Mouse (Mus musculus): ENCODE measurements around the gene Nup93.

Gene Nup93

DNA sequence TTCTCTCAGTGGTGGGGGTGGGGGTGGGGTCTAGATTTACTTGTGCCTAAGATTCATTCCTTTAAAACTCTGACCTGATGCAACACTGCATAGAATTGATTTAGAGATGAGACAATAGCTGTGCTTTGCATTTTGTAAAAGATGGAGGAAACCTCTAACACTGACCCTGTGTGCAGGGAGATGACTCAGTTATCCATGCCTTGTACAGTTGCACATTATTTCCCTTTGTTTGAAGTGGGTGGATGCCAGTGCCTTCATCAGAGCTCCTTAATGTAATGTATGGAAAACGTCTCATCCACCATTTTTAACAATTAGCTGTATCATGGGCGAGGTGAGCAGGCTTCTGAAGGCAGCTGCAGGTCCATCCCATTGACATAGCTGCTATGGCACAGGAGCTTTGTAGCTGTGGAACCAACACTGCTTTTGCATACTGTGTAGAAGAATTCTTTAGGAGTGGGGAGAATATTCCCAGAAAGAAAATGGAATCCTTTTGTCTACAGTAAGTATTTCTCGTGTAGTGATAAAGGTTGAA lies 54.1 kb downstream of the Nup93 start:
- peak; percentile 56 for DNase-seq (ENCODE audit: low spot score)

DNA sequence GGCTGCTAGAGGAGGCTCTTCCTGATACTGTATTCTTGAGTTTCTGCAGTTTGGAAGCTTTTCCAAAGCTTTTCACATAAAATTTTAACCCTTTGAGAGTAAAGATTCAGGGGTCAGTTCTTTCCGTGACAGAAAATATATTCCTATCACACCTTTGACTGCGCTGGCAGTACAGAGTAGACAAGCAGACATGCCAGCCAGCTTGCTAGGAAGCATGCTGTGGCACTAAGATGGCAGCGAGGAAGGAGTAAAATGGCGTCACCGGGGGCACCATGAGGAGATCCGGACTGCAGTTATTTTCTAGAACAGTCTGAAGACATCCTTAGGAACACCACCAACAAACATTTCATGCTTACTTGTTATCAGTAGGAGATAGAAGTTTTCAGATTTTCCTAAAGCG lies 55.9 kb downstream of the Nup93 start:
- DNase-seq (ENCODE audit: low spot score): peak; percentile 39

DNA sequence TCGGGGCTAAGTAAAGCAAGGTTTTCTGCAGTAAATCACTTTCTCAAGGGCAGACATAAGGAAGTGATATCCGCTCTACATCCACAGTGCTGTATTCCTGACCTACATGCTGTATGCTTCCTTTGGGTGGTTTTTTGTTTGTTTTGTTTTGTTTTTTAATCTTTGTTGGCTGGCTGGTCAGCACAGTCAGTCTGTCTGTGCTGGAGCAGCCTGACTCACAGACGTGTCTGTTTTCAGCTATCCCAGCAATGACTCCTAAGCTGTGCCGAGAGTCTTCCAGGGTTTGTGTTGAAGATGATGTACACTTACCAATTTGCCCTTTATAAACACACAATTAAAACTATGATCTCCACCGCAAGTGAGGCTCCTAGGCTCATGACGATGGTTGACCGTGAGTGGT lies 56.7 kb downstream of the Nup93 start:
- no peak for DNase-seq (ENCODE audit: low spot score)

DNA sequence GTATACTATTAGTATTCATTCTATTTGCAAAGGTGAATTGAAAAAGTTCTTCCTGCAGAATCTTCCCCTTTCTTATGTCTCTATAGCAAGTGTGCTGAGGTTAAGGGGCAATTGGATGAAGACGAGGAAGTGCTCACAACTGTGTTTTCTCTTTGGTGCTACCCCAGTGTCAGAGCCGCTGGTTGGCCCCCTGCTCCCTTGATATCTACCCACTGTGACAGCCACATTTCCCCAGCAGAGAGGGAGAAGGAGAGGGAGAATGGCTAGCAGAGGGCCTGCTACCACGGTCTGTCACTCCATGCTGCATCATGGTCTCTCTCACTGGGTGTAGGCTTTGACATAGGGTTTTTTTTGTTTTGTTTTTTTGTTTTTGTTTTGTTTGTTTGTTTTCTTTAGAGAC lies 58.2 kb downstream of the Nup93 start:
- no peak for DNase-seq (ENCODE audit: low spot score)

DNA sequence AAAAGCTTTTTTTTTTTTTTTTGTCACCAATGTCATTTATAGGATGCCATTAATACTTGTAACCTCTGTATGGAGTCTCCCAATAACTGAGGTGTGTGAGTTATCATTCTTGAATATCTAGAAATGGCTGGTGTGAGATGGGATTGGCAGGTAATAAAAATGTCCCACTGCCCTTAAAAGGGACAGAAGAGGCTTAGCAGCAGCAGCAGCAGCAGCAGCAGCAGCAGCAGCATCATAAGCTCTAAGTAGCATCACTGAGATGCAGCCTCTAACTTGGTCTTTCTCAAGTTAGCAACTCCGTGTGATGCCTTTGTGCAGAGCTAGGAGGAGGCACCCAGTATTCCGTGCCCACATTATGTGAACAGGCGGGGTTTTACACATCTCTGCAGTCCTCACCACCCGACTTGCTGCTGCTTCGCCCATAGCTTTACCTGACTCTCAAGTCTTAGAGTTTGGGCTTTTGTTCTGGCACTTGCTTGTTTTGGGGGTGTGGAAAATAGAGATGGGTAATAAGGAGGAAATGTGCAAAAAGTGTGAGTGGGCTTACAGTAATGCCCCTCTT lies 59.0 kb downstream of the Nup93 start:
- DNase-seq (ENCODE audit: low spot score): no peak

DNA sequence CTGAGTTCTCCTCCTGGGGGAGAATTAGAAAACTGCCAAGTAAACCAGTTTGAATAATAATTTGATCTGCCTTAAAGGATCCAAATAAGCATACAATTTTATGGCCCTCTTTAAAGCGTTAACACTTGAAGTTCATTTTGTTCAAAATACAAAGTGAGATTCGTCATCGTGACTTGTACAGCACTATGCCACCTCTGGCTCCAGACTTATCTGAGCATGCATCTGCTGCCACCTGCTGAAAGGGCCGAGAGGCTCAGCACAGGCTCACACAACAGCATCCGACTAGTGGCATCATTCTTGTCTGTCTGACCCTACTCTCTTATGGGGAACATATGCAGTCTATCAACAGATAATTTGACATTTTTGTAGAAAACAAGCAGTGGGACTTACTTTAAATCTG lies 59.7 kb downstream of the Nup93 start:
- DNase-seq (ENCODE audit: low spot score): peak; percentile 73

DNA sequence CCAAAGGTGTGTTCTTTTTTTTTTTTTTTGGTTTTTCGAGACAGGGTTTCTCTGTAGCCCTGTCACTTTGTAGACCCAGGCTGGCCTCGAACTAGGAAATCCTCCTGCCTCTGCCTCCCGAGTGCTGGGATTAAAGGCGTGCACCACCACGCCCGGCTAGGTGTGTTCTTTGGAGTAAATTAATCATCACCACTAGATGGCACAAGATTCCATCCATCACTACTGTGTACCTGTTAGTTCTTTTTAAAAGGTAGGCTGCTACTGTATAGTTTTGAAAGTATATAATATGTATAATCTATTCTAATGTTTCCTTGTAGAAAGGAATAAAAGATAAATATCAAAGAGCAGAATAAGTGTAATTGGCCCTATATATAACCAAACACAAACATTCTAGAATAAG lies 63.9 kb downstream of the Nup93 start:
- no peak for DNase-seq (ENCODE audit: low spot score)

DNA sequence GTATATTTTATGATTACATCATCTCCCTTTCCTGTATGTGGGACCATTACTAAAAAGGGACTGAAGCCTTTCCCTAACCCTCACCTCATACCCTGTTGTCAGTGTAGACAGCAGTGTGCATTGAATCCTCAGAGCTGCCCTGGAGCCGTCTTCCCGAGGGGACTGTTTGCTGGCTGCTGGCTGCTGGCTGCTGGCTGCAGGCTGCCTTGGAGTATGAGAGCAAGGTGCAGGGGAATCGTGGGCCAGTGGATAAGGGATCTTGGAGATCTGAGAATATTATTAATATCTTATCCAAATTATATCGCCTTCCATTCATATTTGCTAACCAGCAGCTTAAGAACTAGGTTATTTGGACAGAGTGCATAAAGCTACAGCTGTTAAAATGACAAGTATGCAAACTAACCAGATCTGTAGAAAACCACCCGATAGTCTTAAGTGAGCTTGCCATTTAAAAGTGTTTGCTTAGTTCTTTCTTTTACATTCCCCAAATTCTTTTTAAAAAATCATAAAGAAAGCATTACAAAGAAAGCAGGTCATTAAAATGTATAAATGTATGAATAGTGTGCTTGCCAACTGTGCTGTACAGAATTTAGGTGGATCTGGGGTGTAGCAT lies 65.7 kb downstream of the Nup93 start:
- DNase-seq (ENCODE audit: low spot score): no peak

DNA sequence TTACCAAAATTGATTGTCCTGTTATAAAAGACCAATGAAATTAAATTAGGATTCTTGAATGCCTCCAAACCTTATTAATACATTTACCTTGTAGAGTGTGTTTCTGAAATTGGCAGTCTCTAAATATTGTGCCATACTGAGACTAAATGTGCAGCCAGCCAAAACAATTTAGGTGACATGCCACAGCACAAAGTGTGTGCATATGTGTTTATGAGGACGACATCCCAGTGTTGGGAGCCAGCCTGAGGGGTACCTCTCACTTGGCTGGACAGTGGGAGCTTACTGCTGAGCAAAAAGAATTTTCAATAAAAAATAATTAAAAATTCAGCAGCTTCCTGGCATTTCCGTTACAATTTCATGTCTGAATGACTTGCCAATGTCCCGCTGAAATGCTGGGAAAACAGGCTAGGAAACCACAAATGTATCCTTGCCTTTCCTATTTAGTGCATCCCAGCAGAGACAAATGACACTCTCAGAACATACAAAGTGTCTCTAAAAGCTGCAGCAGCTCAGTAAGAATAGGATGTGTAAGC lies 68.2 kb downstream of the Nup93 start:
- DNase-seq (ENCODE audit: low spot score): no peak

DNA sequence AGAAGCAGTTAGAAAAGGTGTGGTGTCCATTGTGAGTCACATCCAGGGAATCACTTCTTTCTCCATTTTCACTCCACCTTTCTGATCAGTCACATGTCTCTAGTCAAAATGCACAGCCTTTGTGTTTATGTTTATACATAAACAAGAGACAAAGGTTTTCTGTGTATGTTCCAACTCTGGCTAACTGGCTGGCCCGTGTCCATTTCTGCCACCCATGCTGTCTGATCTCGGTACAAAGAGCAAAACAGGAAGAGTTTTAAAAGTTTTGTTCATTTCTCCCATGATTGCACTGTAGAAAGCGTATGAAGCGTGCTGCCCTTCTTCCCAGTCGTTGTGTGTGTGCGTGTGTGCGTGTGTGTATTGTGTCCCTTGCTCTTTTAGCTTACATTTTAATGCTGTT lies 69.8 kb downstream of the Nup93 start:
- no peak for DNase-seq (ENCODE audit: low spot score)

DNA sequence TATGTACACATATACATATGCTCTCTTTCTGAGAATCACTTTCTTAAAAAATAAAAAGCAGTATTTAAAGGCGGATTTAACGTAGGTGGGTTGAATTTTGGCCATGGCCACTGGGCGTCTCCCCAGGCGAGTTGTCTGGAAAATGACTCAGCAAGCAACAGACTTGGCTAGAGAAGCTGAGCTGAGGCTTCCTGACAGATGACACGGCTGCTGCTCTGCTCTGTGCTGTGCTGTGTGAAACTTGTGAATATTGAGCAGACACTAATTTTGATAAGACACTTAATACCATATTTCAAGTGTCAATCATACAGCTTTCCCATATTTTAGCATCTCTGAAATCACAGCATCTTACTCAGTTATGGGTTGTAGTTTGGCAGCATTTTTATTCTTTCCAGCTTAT lies 76.2 kb downstream of the Nup93 start:
- peak; percentile 50 for DNase-seq (ENCODE audit: low spot score)

DNA sequence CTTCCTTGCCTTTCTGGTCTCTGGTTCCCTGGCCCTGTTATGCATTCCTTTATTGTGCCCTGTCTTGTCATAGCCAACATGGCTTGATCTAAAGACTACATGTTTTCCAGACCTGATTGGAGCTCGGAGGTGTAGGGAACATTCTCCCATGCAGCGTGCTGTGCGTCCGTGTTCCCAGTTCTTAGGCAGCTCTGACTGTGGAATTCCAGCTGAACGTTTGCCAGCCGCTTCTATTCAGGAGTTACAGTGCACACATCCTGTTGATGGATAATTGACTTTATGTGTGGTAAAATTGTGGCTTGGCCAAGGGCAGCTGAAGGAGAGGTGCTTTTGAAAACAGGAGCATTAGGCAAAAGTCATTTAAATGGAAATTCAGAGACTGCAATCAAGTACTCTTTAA lies 77.7 kb downstream of the Nup93 start:
- DNase-seq (ENCODE audit: low spot score): no peak

DNA sequence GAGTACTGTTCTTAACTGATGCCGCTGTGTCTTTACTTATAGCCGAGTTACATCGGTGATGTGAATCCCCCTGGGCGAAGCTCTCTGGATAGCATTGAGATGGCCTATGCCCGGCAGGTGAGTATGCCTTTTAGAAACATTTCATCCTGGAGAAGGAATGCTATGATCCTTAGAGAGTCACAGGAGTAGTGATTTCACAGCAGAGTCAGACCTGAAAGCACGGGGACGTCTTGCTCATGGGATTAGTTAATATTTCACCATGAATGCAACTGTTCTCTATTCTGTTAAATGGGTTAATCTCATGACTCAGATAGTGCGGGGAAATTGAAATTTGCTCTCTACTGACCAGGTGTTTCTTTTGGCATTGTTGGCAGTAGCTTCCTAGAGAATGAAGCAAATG lies 78.3 kb downstream of the Nup93 start:
- DNase-seq (ENCODE audit: low spot score): no peak

DNA sequence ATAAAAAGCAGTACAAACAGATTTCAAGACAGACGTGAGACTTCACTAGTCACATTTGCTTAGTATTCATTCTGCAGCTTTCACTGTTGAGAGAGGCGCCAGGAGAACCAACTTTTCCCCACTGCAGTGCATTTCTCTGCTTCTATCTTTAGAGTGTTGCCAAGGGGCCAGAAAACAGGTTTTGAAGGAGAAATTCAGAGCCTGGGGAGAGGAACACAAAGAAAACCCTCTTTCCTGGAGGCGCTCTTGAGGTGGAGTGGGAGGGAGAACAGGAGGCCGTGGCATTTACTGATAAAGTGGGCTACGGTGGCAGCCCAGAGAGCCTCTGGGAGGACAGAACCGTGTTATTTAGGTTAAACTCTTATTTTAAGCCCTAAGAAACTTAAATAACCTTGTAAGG lies 81.3 kb downstream of the Nup93 start:
- DNase-seq (ENCODE audit: low spot score): no peak

DNA sequence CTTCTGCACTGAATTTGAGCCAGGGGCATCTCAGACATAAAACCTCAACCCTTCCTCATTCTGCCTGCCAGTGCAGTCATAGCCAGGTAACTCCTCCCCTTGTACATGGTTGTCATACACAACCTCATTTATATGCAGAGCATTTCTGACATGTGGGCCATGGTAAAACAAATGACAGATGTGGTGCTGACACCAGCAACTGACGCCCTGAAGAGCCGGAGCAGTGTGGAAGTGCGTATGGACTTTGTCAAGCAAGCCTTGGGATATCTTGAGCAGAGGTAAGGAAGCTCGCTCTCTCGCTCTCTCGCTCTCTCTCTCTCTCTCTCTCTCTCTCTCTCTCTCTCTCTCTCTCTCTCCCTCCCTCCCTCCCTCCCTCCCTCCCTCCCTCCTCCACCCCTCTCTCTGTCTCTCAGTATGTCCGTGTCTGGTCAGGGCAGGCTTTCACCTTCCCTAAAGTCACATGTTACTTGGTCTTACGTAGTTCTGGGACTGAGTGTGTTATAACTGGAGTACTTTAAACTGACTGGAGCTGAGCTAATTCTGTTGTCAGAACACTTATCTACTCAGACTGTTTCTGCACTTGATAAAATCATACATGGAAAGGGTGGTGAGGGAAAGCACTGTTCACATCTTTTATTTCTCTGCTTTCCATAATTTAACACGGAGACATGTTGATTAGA lies 82.1 kb downstream of the Nup93 start:
- DNase-seq (ENCODE audit: low spot score): peak; percentile 44

DNA sequence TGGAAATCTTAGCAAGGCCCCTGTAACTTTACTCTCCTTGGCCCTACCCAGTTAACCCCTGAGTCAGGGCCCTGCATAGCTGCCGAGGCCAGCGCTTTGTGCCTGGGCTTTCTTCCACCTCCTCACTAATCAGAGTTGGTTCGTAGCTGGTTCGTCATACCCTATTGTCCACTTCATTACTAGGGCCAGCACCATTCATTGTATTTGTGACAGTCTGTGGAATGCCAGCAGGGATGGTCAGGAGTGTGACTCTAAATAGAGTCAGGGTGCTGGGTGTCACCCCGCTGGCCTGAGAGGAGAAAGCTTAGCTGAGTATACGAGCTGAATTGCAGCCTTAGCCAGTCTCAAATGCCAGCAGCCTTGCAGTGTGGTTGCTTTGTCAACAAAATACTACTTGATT lies 82.7 kb downstream of the Nup93 start:
- no peak for DNase-seq (ENCODE audit: low spot score)

DNA sequence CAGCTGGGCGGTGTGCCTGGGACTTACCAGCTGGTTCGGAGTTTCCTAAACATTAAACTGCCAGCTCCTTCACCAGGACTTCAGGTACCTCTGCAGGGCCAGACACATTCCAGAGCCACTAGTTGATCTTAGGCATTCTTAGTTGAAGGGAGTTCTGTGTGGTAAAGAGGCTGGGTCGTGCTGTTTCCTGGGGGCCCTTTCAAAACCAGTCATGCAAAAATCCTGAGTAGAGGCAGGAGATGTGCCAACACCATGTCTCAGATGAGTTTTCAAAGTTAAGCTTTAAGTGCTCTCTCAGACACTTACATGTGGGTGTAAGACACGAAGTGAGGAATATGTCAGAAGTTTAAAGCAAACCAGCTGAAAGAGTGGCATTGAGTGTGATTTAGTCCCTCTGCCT lies 86.4 kb downstream of the Nup93 start:
- no peak for DNase-seq (ENCODE audit: low spot score)

DNA sequence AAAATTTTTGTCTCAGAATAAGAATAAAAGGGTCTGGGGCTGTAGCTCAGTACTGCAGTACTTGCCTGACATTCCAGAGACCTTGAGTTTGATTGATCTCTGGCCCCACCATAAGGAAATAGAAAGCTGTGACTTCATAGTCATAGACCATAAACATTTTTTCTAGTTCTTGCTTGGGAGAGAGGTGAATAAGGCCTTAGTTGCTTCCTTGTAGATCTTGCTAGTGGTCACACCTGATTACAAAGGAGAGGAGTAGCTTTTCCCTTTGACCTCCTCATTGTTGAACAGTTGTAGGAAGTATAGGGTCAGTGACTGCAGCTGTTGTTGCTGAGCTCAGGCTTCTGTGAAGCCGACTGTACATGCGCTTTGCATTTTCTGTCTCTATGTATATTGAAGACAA lies 90.0 kb downstream of the Nup93 start:
- DNase-seq (ENCODE audit: low spot score): no peak

DNA sequence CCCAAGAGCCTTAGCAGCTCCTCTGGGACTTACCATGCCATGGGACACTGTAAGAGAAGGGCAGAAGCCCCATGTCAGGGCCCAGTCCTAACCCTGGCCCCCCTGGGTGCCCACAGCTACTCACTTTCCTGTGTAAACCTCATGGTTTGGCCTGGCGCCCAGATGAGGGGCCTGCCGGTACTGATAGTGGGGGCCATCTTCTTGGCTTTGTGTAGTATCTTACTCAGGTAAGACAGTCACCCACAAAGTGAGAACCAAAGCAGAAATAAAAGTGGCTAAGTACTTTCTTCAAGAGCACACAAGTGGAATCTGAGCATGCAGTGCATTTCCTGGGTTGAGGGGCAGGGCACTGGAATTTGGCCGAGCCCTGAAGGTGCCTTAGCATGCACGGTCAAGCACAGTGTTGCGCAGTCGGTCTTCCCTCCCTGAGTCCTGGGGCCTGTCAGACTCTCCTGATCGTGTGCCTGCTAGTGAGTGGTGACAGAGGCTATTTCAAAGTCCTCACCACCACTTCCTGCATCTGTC lies 92.7 kb downstream of the Nup93 start:
- DNase-seq (ENCODE audit: low spot score): no peak

DNA sequence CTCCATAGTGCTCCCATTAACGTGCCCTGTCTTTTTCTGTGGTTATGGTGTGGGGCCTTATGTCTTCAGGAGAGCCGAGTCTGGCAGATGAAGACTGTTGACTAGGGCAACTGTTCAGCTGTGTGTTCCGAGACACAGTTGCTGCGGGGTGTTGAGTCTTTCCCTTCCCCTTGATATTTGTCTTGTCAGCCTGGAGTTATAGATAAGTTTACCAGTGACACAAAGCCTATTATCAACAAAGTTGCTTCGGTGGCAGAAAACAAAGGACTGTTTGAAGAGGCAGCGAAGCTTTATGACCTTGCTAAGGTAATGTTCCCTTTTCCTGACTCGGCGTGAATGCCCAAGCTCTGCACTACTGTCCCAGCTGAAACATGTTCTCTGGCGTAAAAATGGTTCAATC lies 93.3 kb downstream of the Nup93 start:
- no peak for DNase-seq (ENCODE audit: low spot score)

DNA sequence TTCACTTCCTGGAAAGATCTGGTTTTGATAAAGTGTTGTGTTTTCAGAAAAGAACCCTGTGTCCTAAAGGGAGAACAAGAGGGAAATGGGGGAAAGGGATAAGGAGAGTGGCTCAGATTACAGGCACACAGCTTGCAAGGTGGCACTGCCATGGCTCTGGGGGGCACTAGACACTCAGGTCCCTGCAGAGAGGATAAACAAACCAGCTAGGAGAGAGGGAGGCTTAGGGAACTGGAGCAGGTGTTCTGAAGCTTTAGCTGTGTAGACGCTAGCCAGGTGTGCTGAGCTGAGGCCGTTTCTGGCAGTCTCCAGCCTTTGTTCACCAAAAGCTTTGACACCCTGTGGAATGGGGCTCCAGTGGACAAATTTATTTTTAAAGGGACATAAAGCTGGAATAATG lies 99.7 kb downstream of the Nup93 start:
- DNase-seq (ENCODE audit: low spot score): no peak

DNA sequence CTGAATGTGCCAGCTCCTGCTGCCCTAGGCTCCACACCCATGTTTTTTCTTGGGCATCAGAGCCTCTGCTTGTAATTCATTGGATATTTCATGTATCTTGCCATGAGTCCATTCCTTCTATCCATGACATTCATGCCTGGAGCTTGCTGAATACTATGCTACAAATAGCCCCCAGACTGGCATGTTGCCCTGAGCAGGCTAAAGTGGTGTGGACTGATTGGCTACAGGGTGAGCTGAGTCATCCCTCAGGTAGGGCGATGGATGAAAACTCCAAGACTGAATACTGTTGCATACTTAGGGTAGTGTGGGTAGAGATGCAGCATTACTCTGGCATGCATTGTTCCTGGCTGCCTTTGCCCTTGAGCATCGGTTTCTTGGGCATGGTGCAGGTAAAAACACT lies 102.9 kb downstream of the Nup93 start:
- DNase-seq (ENCODE audit: low spot score): no peak

DNA sequence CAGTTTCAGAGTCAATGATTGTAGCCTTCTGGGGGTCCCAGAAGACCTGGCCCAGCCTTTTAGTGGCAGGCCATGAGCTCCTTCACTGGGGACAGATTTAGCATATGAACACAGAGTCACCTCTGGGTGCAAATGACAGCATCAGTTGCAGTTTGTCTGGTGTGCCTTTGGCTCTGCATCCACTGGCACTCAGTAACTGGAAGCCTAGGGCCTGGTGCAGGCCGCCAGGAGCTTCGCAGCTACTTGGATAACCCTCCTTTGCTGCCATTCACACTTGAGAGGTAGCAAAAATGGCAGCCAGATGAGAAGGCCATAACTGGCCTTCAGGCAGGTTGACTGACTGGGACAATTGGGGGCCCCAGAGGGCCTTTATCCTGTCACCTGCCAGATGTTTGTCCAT lies 103.3 kb downstream of the Nup93 start:
- DNase-seq (ENCODE audit: low spot score): no peak
